Mouse (Mus musculus) embryonic facial prominence, embryonic 14.5 days (tissue): Measurements from ENCODE around the gene Psmd13. TPM values are rescaled to one million over a fixed set of nuclear protein-coding genes. Genes with fewer than 3 reads are reported as not detected.
"Not testable (repeated sequence)": the region's sequence is repeated elsewhere in the genome, so short reads cannot be mapped to it uniquely, and the experiment has no call there.

Source experiments
- ATAC-seq: fragments of 200-750 bp; cut with Nextera tagmentation; 2 replicates; pipeline ENCODE4 v1.8.0; 2017; ENCODE audit warnings: low read depth, moderate number of reproducible peaks, moderate TSS enrichment
- DNase-seq: peaks from one replicate; pipeline ENCODE4 v3.0.0-alpha.2; 2015; ENCODE audit warnings: low spot score
- H3K27ac ChIP-seq: fragments of 300-500 bp; sonication (generic); replicated peaks from 2 replicates; pipeline ENCODE4 v1.5.1; 2014; ENCODE audit warnings: low read depth, mild to moderate bottlenecking, low read length, moderate library complexity
- H3K27me3 ChIP-seq: fragments of 300-500 bp; sonication (generic); replicated peaks from 2 replicates; pipeline ENCODE4 v1.6.1; 2014; ENCODE audit warnings: low read length; ENCODE audit not compliant: control insufficient read depth, insufficient read depth
- H3K36me3 ChIP-seq: fragments of 300-500 bp; sonication (generic); 2 replicates; pipeline ENCODE4 v1.6.1; 2014; ENCODE audit warnings: low read length, mixed read lengths; ENCODE audit not compliant: control insufficient read depth, insufficient read depth
- H3K4me1 ChIP-seq: fragments of 300-500 bp; sonication (generic); 2 replicates; pipeline ENCODE4 v1.6.1; 2014; ENCODE audit warnings: antibody characterized with exemption, low read length; ENCODE audit not compliant: control insufficient read depth, insufficient read depth
- H3K4me2 ChIP-seq: fragments of 300-500 bp; sonication (generic); 2 replicates; pipeline ENCODE4 v1.6.1; 2014; ENCODE audit warnings: low read depth, mild to moderate bottlenecking, low read length, moderate library complexity, mixed read lengths
- H3K4me3 ChIP-seq: fragments of 300-500 bp; sonication (generic); 2 replicates; pipeline ENCODE4 v1.5.1; 2014; ENCODE audit warnings: low read depth, mild to moderate bottlenecking, low read length
- H3K9ac ChIP-seq: fragments of 300-500 bp; sonication (generic); 2 replicates; pipeline ENCODE4 v1.6.1; 2014; ENCODE audit warnings: low read depth, mild to moderate bottlenecking, low read length, moderate library complexity, mixed read lengths
- H3K9me3 ChIP-seq: fragments of 300-500 bp; sonication (generic); 2 replicates; pipeline ENCODE4 v1.6.1; 2016; ENCODE audit warnings: low read length; ENCODE audit not compliant: control insufficient read depth
- WGBS: fragments of 180-500 bp; shearing (Covaris S2); extraction: QIAGEN DNeasy Blood & Tissue Kit; methylation state at CpG from one replicate; pipeline ENCODE4 v1.1.7; 2014; 5-methylcytosine and 5-hydroxymethylcytosine counted together
- polyA plus RNA-seq: library from polyadenylated mRNA; unstranded; fragments of >200 nt; fragmentation: Nextera tagmentation; extraction: Ambion mirVana; gene quantifications from 2 replicates; pipeline ENCODE4 v1.2.1, GENCODE M21; 2014

The Psmd13 gene
- polyA plus RNA-seq, 1 experiment from 2014 or later, result 127 TPM

DNA sequence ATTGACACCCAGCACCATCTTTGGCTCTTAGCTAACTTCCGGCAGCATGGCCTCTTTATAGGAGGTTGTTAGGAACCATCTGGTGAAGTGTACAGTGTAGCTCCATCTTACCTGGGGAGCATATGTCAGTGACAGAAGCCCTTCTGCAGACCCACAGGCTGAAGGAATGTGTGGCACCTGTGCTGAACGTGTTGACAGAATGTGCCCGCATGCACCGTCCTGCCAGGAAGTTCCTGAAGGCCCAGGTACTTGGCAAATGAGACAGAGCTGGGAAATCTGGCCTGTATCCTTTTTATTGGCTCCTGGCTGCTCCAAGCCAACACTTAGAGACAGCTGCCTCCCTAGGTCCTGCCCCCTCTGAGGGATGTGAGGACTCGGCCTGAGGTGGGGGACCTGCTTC lies 21.0 kb upstream of the Psmd13 start:
- Histone ChIP-seq H3K9ac (no peak overlapping the region), H3K27me3 (no peaks in the 10 kb centered on the region), H3K27ac (no peak overlapping the region), H3K4me3 (no peak overlapping the region), H3K9me3 (no peaks in the 10 kb centered on the region), H3K36me3 (peaks cover 59% of the 10 kb centered on the region), H3K4me1 (peaks cover 13% of the 10 kb centered on the region), H3K4me2 (no peak overlapping the region)
- 87% methylated on average over 5 of the region's 5 CpGs for WGBS
- ATAC-seq, result no peak
- no peak for DNase-seq

- no peak for ATAC-seq
- H3K9me3 ChIP-seq, result no peaks in the 10 kb centered on the region
- no peaks in the 10 kb centered on the region for H3K27me3 ChIP-seq
- H3K27ac ChIP-seq, result no peak overlapping the region
- H3K36me3 ChIP-seq, result peaks cover 53% of the 10 kb centered on the region
- H3K4me1 ChIP-seq, result no peaks in the 10 kb centered on the region
- DNase-seq, result no peak
- no peak overlapping the region for H3K4me2 ChIP-seq
- H3K9ac ChIP-seq, result no peak overlapping the region
- 94% methylated on average over 12 of the region's 12 CpGs for WGBS
- no peak overlapping the region for H3K4me3 ChIP-seq
These were observed 17.0 kb upstream of the Psmd13 start for GRCm38 (mm10) chr7:140864761-140865160.

DNA sequence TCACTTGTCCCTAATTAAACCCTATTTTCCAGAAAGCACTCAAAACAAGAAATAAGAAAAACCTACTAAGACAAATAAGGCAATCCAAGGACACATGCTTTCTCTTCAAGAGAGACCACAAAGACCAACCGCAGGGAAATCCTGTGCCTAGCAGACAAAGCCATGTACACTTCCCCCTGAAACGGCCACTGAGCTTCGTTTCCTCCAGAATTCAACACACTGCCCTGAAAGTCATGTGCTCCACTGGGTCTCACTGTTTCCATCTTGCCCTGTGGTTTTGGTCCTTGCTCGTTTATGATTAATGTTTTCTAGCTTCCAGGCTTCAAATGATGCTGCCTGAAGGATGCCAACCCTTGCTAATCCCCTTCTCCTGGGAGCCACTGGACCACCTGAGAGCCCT lies 7.5 kb upstream of the Psmd13 start:
- ATAC-seq (no peak), DNase-seq (no peak)
- WGBS, result 96% methylated on average over 4 of the region's 4 CpGs
- Histone ChIP-seq H3K4me2 (no peak overlapping the region), H3K9me3 (no peaks in the 10 kb centered on the region), H3K4me3 (no peak overlapping the region), H3K4me1 (no peaks in the 10 kb centered on the region), H3K27ac (no peak overlapping the region), H3K36me3 (peaks cover 26% of the 10 kb centered on the region), H3K27me3 (no peaks in the 10 kb centered on the region), H3K9ac (no peak overlapping the region)

- Histone ChIP-seq H3K36me3 (peaks cover 26% of the 10 kb centered on the region), H3K4me2 (no peak overlapping the region), H3K9me3 (no peaks in the 10 kb centered on the region), H3K27me3 (no peaks in the 10 kb centered on the region), H3K4me3 (no peak overlapping the region), H3K4me1 (peaks cover 3% of the 10 kb centered on the region; the same call in 1 of the 2 replicates), H3K27ac (no peak overlapping the region), H3K9ac (0 out of 2 replicates have a peak overlapping the region, but pooled peaks have one; percentile 14)
- DNase-seq, result no peak
- 72% methylated on average over 6 of the region's 6 CpGs for WGBS
- ATAC-seq, result no peak
These were observed 4.4 kb upstream of the Psmd13 start for GRCm38 (mm10) chr7:140877364-140877763.

GRCm38 (mm10) chr7:140879355-140879754 lies 2.4 kb upstream of the Psmd13 start:
- Histone ChIP-seq H3K27me3 (no peaks in the 10 kb centered on the region), H3K4me3 (no peak overlapping the region), H3K9ac (no peak overlapping the region), H3K4me2 (no peak overlapping the region), H3K4me1 (peaks cover 8% of the 10 kb centered on the region), H3K9me3 (no peaks in the 10 kb centered on the region), H3K36me3 (peaks cover 31% of the 10 kb centered on the region), H3K27ac (no peak overlapping the region)
- 86% methylated on average over 7 of the region's 7 CpGs for WGBS
- DNase-seq (no peak), ATAC-seq (no peak)

DNA sequence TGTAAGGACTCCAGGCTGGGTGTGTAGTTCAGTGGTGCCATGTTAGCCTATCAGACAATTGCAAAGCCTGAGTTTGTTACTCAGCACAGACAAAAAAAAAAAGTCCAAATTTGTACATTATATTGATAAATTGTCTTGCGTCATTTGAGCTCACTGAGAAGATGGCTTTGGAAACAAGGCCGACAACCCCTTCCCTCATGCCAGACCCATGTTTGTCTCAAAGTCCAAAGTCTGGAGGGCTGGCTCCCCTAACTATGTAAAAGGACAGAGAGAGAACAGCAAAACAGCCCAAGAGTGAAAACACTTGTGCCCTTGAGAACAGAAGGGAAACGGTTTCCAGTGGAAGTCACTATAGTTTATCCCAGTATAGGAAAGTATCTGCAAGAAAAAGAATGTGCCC lies 1.3 kb upstream of the Psmd13 start:
- peaks cover 8% of the 10 kb centered on the region for H3K4me1 ChIP-seq
- 73% methylated on average over 3 of the region's 3 CpGs for WGBS
- DNase-seq (no peak), ATAC-seq (no peak)
- no peaks in the 10 kb centered on the region for H3K27me3 ChIP-seq
- H3K9ac ChIP-seq, result 0 out of 2 replicates have a peak overlapping the region, but pooled peaks have one; percentile 78
- H3K27ac ChIP-seq, result no peak overlapping the region
- no peaks in the 10 kb centered on the region for H3K9me3 ChIP-seq
- H3K4me3 ChIP-seq, result no peak overlapping the region
- peaks cover 27% of the 10 kb centered on the region; the same call in 1 of the 2 replicates for H3K36me3 ChIP-seq
- H3K4me2 ChIP-seq, result peak overlapping the region; percentile 73; the same call in 1 of the 2 replicates

DNA sequence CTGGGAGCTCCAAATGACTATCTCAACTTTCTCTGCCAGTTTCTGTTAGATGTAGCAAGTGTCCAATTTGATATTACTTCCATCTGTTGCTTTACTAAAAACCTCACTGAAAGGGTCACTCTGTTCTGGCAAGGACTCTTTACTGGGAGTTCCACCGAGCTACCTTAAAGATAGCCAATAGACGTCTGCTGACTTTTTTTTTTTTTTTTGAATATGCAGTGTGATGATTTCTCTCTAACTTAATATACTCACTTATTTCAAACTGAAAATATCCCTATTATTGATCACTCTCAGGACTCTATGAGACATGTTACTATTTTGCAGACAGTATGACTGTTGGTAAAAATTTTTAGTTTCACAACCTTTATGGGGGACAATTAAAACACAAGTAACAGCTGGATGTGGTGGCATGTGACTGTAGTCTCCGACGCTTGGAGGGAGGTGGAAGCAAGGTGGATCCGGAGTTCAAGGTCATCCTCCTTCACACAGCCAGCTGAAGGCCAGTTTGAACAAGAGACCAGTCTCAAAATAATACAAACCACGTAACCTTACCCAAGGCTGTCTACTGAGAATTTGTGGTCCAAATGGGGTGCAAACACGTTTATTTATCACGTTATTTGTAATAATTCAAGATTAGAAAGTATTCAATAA lies 778 bp upstream of the Psmd13 start:
- Histone ChIP-seq H3K4me2 (peak overlapping the region; percentile 73), H3K4me3 (peak overlapping the region; percentile 60), H3K4me1 (peaks cover 8% of the 10 kb centered on the region), H3K9ac (peak overlapping the region; percentile 78), H3K9me3 (no peaks in the 10 kb centered on the region), H3K27me3 (no peaks in the 10 kb centered on the region), H3K27ac (peak overlapping the region; percentile 91; the same call in 1 of the 2 replicates), H3K36me3 (peaks cover 28% of the 10 kb centered on the region; the same call in 1 of the 2 replicates)
- ATAC-seq (no peak), DNase-seq (no peak)
- WGBS, result 13% methylated on average over 8 of the region's 8 CpGs

GRCm38 (mm10) chr7:140882469-140882803 lies 668 bp downstream of the Psmd13 start:
- H3K9me3 ChIP-seq, result no peaks in the 10 kb centered on the region
- peak; percentile 47 for ATAC-seq
- WGBS, result 1% methylated on average over 12 of the region's 12 CpGs
- DNase-seq, result no peak
- H3K4me3 ChIP-seq, result peak overlapping the region; percentile 60
- peak overlapping the region; percentile 91; the same call in 1 of the 2 replicates for H3K27ac ChIP-seq
- no peaks in the 10 kb centered on the region for H3K27me3 ChIP-seq
- H3K9ac ChIP-seq, result peak overlapping the region; percentile 78
- H3K36me3 ChIP-seq, result peaks cover 27% of the 10 kb centered on the region
- H3K4me2 ChIP-seq, result peak overlapping the region; percentile 73
- peaks cover 8% of the 10 kb centered on the region for H3K4me1 ChIP-seq

DNA sequence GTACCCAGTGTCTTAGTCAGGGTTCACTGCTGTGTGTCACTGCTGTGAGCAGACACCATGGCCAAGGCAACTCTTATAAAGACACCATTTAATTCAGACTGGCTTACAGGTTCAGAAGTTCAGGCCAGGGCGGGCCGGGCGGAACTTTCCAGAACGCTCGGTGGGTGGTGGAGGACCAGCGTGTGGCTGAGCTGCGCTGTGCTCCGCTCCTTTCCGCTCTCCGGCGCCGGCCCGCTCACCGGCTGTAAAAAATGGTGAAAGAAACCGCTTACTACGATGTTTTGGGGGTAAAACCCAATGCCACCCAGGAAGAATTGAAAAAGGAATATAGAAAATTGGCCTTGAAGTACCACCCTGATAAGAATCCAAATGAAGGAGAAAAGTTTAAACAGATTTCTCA lies 8.9 kb downstream of the Psmd13 start:
- not testable (repeated sequence) for H3K4me3 ChIP-seq, ATAC-seq, DNase-seq, H3K27ac ChIP-seq, H3K9me3 ChIP-seq, H3K9ac ChIP-seq, H3K27me3 ChIP-seq, H3K4me1 ChIP-seq, H3K4me2 ChIP-seq
- WGBS, result 95% methylated on average over 16 of the region's 16 CpGs
- peaks cover 78% of the 10 kb centered on the region for H3K36me3 ChIP-seq
